Mouse (Mus musculus): ENCODE data around the gene Raver1. TPM values are rescaled to one million over a fixed set of nuclear protein-coding genes. Genes with fewer than 3 reads are reported as not detected.
A peak's percentile ranks its signal among the peaks of the same experiment; 100 is the strongest.

Gene Raver1
- polyA plus RNA-seq, 1 experiment from 2014 or later: 37.8 TPM

DNA sequence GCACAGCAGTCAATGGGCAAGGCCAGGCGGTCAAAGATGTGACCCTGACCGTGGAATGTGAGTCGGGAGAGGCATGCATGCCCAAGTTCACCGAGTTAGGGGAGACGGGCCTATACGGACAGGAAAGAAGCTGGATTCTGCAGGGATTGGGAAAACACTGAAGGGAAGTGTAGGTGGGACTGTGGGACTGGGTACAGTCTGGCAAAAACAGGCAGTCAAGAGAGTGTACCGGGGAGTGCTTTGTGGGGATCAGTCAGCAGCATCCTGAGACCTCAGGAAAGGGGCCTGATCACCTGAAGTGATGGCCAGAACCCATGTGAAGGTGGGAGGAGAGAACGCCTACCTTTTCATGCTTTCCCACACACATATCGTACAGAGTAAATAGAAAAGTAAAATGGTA lies 56.2 kb downstream of the Raver1 start:
- H3K9ac ChIP-seq: no peak overlapping the region
- no peaks in the 10 kb centered on the region for H3K9me3 ChIP-seq
- H3K4me2 ChIP-seq: peak overlapping the region; percentile 87
- H3K27ac ChIP-seq (replicated peaks): no peak overlapping the region
- H3K36me3 ChIP-seq: no peaks in the 10 kb centered on the region
- H3K4me1 ChIP-seq (replicated peaks): peaks cover 72% of the 10 kb centered on the region
- no peak for ATAC-seq (ENCODE audit: low FRiP score, low read depth)
- WGBS: 20% methylated on average over 9 of the region's 9 CpGs
- H3K4me3 ChIP-seq: peak overlapping the region; percentile 52
- H3K27me3 ChIP-seq: peaks cover 84% of the 10 kb centered on the region

DNA sequence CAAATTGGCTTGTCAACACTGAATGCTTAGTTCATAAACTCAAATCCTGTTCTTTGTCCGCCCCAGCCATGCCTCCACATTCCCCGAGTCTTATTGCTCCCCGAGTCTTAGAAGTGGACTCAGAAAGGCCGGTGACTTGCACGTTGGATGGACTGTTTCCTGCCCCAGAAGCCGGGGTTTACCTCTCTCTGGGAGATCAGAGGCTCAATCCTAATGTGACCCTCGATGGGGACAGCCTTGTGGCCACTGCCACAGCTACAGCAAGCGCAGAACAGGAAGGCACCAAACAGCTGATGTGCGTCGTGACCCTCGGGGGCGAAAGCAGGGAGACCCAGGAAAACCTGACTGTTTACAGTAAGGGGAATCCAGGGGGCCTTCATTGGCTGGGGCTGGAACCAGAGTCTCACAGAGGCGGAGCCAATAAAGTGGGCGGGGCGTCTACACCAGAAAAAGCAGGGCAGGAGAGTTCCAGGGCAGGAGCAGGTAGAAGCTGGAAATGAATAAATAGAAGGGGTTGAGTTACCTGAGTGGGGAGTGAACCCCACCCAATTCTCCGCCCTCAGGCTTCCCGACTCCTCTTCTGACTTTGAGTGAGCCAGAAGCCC lies 57.2 kb downstream of the Raver1 start:
- Histone ChIP-seq H3K4me3 (peak overlapping the region; percentile 52), H3K4me1 (replicated peaks) (peaks cover 82% of the 10 kb centered on the region), H3K9me3 (no peaks in the 10 kb centered on the region), H3K4me2 (peak overlapping the region; percentile 87; the same call in 1 of the 2 replicates), H3K27me3 (peaks cover 84% of the 10 kb centered on the region), H3K9ac (no peak overlapping the region), H3K36me3 (no peaks in the 10 kb centered on the region), H3K27ac (replicated peaks) (no peak overlapping the region)
- no peak for ATAC-seq (ENCODE audit: low FRiP score, low read depth)
- WGBS: 5% methylated on average over 17 of the region's 17 CpGs

- Histone ChIP-seq H3K27ac (replicated peaks) (no peak overlapping the region), H3K4me2 (peak overlapping the region; percentile 85), H3K9me3 (no peaks in the 10 kb centered on the region), H3K4me3 (peak overlapping the region; percentile 47), H3K9ac (0 out of 2 replicates have a peak overlapping the region, but pooled peaks have one; percentile 11), H3K27me3 (peaks cover 81% of the 10 kb centered on the region), H3K4me1 (replicated peaks) (peaks cover 83% of the 10 kb centered on the region), H3K36me3 (no peaks in the 10 kb centered on the region)
- ATAC-seq (ENCODE audit: low FRiP score, low read depth): no peak
- WGBS: under 1% methylated on average over 32 of the region's 34 CpGs
Measured at GRCm38 (mm10) chr9:21033136-21033535, 58.7 kb downstream of the Raver1 start.

GRCm38 (mm10) chr9:21032491-21032890 lies 59.3 kb downstream of the Raver1 start:
- Histone ChIP-seq H3K9me3 (no peaks in the 10 kb centered on the region), H3K9ac (no peak overlapping the region)
- WGBS: 1% methylated on average over 7 of the region's 7 CpGs

DNA sequence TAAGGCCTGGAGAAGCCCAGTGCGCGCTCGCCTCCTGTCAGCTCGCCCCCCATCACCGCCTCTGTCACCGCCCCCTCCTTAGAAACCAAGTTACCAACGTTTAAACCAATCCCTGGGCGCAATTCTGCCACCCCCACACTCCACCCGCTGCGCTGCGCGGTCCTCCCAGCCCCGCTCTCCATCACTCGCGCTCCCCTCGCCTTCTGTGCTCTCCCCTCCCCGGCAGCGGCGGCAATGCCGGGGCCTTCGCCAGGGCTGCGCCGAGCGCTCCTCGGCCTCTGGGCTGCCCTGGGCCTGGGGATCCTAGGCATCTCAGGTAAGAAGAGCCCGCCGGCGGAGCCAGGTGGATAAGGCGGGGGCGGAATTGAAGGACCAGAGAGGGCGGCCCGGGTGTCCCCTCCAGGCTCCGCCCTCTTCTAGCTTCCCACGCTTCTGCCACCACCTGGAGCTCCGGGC lies 59.9 kb downstream of the Raver1 start, which contains the start of gene Icam5:
Gene Icam5 (plus strand): TSS at position 178 of the 456 bp plus-strand sequence.
- Histone ChIP-seq H3K4me2 (peak within 1 kb of the TSS; percentile 85), H3K4me3 (peak within 1 kb of the TSS; percentile 47), H3K27me3 (peaks cover 80% of the 10 kb centered on the region), H3K9me3 (no peaks in the 10 kb centered on the region), H3K27ac (replicated peaks) (peak within 1 kb of the TSS; percentile 56), H3K4me1 (replicated peaks) (peaks cover 71% of the 10 kb centered on the region), H3K9ac (peak within 1 kb of the TSS; percentile 32), H3K36me3 (no peaks in the 10 kb centered on the region)
- peak; percentile 13; the same call in 1 of the 2 replicates for ATAC-seq (ENCODE audit: low FRiP score, low read depth)
- WGBS: under 1% methylated on average over 35 of the region's 35 CpGs

More at GRCm38 (mm10) chr9:21032491-21032890, 59.3 kb downstream of the Raver1 start:
- H3K4me3 ChIP-seq: peak overlapping the region; percentile 47
- no peak overlapping the region for H3K27ac ChIP-seq (replicated peaks)
- H3K4me2 ChIP-seq: peak overlapping the region; percentile 85
- no peak for ATAC-seq (ENCODE audit: low FRiP score, low read depth)
- peaks cover 80% of the 10 kb centered on the region for H3K27me3 ChIP-seq
- no peaks in the 10 kb centered on the region for H3K36me3 ChIP-seq
- peaks cover 76% of the 10 kb centered on the region for H3K4me1 ChIP-seq (replicated peaks)

DNA sequence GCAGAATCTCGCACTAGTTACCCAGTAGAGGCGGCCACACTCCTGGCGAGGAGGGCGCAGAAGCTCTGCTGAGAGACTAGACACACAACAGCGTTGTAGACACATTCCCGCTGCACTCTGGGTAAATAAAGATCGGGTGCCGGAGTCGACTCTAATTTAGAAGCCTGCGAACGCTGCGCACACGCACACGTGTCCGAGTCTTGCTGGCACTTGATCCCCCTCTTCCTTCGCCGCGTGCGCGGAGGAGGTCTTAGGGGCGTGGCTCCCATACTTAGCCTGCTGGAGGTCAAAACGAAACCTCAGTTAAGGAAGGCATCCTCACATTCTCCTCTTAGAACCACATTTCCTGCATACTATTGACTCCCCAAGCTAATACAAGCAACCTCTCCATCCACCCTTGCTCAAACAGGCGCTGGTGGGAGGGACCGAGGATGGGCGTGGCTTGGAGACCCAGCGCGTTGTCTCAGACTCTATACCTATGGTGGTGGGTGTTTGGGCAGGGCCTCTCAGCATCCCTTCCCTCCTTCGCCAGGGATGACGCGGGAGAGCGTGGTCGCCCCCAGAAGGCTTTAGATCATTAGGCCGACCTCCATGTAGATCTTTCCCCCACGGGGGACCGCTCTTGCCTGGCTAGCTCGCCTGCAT lies 60.4 kb downstream of the Raver1 start:
- Histone ChIP-seq H3K36me3 (no peaks in the 10 kb centered on the region), H3K9ac (peak overlapping the region; percentile 32), H3K9me3 (no peaks in the 10 kb centered on the region), H3K27me3 (peaks cover 79% of the 10 kb centered on the region), H3K4me1 (replicated peaks) (peaks cover 65% of the 10 kb centered on the region), H3K27ac (replicated peaks) (peak overlapping the region; percentile 56), H3K4me2 (peak overlapping the region; percentile 85), H3K4me3 (peak overlapping the region; percentile 47)
- under 1% methylated on average over 36 of the region's 36 CpGs for WGBS
- ATAC-seq (ENCODE audit: low FRiP score, low read depth): peak; percentile 72

DNA sequence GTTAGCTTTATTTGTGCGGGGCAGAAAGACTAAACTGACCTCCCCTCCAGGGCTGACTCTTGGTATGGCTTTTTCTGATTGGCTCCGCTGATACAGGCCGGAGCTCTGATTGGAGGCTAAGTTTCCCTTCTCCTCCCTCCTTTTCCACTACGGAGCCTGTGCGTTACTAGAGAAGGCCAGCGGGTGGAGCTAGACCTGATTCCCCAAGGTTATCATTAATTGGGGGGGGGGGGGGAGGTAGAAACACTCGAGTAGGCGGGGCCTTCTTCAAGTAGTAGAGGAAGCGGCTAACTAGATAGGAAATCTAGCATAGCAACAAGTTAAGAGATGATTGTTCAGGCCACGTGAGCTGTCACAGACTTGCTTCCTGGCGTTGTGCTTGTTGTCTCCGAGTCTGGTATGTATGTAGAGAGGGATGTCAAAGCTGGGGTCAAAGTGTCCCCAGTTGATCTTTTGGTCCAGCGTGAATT lies 61.0 kb downstream of the Raver1 start:
- ATAC-seq (ENCODE audit: low FRiP score, low read depth): peak; percentile 51
- Histone ChIP-seq H3K9me3 (no peaks in the 10 kb centered on the region), H3K36me3 (no peaks in the 10 kb centered on the region), H3K27ac (replicated peaks) (peak overlapping the region; percentile 56), H3K4me2 (peak overlapping the region; percentile 85), H3K4me1 (replicated peaks) (peaks cover 61% of the 10 kb centered on the region), H3K4me3 (peak overlapping the region; percentile 47), H3K27me3 (peaks cover 74% of the 10 kb centered on the region), H3K9ac (0 out of 2 replicates have a peak overlapping the region, but pooled peaks have one; percentile 0)
- WGBS: 0% methylated on average over 13 of the region's 13 CpGs

- Histone ChIP-seq H3K4me3 (no peak overlapping the region), H3K4me1 (replicated peaks) (peaks cover 54% of the 10 kb centered on the region), H3K9me3 (no peaks in the 10 kb centered on the region), H3K27ac (replicated peaks) (no peak overlapping the region), H3K27me3 (peaks cover 67% of the 10 kb centered on the region), H3K9ac (no peak overlapping the region), H3K36me3 (no peaks in the 10 kb centered on the region), H3K4me2 (peak overlapping the region; percentile 85)
- no peak for ATAC-seq (ENCODE audit: low FRiP score, low read depth)
- 27% methylated on average over 22 of the region's 22 CpGs for WGBS
Measured at GRCm38 (mm10) chr9:21030055-21030600, 61.7 kb downstream of the Raver1 start.

DNA sequence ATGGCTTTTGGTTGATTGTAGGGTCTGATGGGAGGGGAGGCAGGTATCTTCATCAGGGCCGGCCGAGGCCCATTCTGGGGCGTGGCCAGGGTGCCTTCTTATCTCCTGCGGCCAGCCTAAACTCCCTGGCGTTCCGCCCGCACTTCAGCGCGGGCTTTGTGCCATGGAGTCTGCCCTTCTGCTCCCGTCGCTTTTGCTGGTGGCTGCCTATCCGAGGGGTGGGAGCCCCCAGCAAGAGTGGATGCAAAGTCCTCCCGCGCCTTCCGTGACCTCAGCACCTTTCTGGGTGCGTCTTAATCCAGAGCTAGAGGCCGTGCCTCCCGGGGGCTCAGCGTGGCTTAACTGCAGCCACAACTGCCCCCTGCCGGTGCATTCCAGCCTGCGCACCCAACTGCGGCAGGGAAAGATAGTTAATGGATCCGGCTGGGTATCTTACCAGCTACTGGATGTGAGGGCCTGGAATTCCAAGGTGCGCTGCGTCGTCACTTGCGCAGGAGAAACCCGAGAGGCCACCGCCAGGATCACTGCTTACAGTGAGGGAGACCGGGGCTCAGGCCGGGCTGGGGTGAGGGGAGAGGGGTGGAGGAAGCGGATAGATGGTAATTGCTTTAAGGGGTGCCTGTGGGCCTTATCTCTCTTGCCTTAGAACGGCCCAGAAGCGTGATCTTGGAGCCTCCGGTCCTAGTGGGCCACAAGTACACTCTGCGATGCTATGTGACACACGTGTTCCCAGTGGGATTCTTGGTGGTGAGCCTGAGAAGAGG lies 62.3 kb downstream of the Raver1 start, which contains the start of gene Icam4:
Gene Icam4 (plus strand): TSS at position 83 of the 764 bp plus-strand sequence.
- Histone ChIP-seq H3K27ac (replicated peaks) (no peak within 1 kb of the TSS), H3K9me3 (no peaks in the 10 kb centered on the region), H3K9ac (no peak within 1 kb of the TSS), H3K4me3 (peak within 1 kb of the TSS; percentile 29), H3K4me2 (peak within 1 kb of the TSS; percentile 85), H3K4me1 (replicated peaks) (peaks cover 48% of the 10 kb centered on the region), H3K27me3 (peaks cover 60% of the 10 kb centered on the region), H3K36me3 (no peaks in the 10 kb centered on the region)
- WGBS: 2% methylated on average over 37 of the region's 37 CpGs
- ATAC-seq (ENCODE audit: low FRiP score, low read depth): no peak

- WGBS: 72% methylated on average over 6 of the region's 6 CpGs
- no peak overlapping the region for H3K4me3 ChIP-seq
- H3K9me3 ChIP-seq: no peaks in the 10 kb centered on the region
- H3K4me2 ChIP-seq: no peak overlapping the region
- peaks cover 54% of the 10 kb centered on the region for H3K27me3 ChIP-seq
- ATAC-seq (ENCODE audit: low FRiP score, low read depth): no peak
- peaks cover 46% of the 10 kb centered on the region for H3K4me1 ChIP-seq (replicated peaks)
- no peak overlapping the region for H3K27ac ChIP-seq (replicated peaks)
- H3K9ac ChIP-seq: no peak overlapping the region
- no peaks in the 10 kb centered on the region for H3K36me3 ChIP-seq
Measured at GRCm38 (mm10) chr9:21028560-21029110, 63.2 kb downstream of the Raver1 start.

GRCm38 (mm10) chr9:21027774-21028290 lies 64.0 kb downstream of the Raver1 start:
- no peak overlapping the region for H3K27ac ChIP-seq (replicated peaks)
- H3K4me1 ChIP-seq (replicated peaks): peaks cover 38% of the 10 kb centered on the region
- H3K9ac ChIP-seq: no peak overlapping the region
- H3K27me3 ChIP-seq: peaks cover 46% of the 10 kb centered on the region
- WGBS: 53% methylated on average over 8 of the region's 8 CpGs
- H3K9me3 ChIP-seq: no peaks in the 10 kb centered on the region
- no peak overlapping the region for H3K4me3 ChIP-seq
- no peaks in the 10 kb centered on the region for H3K36me3 ChIP-seq
- no peak for ATAC-seq (ENCODE audit: low FRiP score, low read depth)
- no peak overlapping the region for H3K4me2 ChIP-seq
